Mouse (Mus musculus) mammary gland, adult 2 months (tissue): Measurements from ENCODE around the gene Pde1c. TPM values are rescaled to one million over a fixed set of nuclear protein-coding genes. Genes with fewer than 3 reads are reported as not detected.

ENCODE experiments used
- polyA plus RNA-seq: library from polyadenylated mRNA; depleted of rRNA; stranded (reverse); fragments of >200 nt; gene quantifications from 2 replicates; pipeline ENCODE4 v1.2.3, GENCODE M21; 2012; ENCODE audit warnings: low replicate concordance; rRNA removed

Gene Pde1c
- 0.18 and 0.40 TPM in 2 replicates for polyA plus RNA-seq

GRCm38 (mm10) chr6:56568470-56569372, at the start of gene Pde1c:
Pde1c (minus strand) TSS chr6:56569103.

Other genes with a start within 250 kb of the Pde1c start
- 1.3 and 1.9 TPM in 2 replicates for gene Lsm5, start 135.6 kb upstream of the Pde1c start, polyA plus RNA-seq
- gene Avl9, start 145.8 kb upstream of the Pde1c start, polyA plus RNA-seq: 5.4 and 6.8 TPM in 2 replicates
- gene Kbtbd2, start 228.7 kb upstream of the Pde1c start, polyA plus RNA-seq: 6.4 and 11.8 TPM in 2 replicates